Mouse (Mus musculus): ENCODE results near the gene Cmss1. TPM values are rescaled to one million over a fixed set of nuclear protein-coding genes. Genes with fewer than 3 reads are reported as not detected.

The Cmss1 gene
- total and polyA plus RNA-seq, 2 experiments, result 3.1 to 7.8 TPM

- peak overlapping the region; percentile 35; the same call in 1 of the 2 replicates for H3K27ac ChIP-seq (replicated peaks; ENCODE audit: insufficient read depth, low read depth, low read length)
- no peaks in the 10 kb centered on the region for H3K27me3 ChIP-seq (ENCODE audit: control insufficient read depth, insufficient read depth, low read length)
- no peaks in the 10 kb centered on the region for H3K79me2 ChIP-seq (ENCODE audit: control insufficient read depth, insufficient read depth, low read length)
- H3K36me3 ChIP-seq (ENCODE audit: control insufficient read depth, insufficient read depth, low read length), result no peaks in the 10 kb centered on the region
- DNase-seq (ENCODE audit: extremely low read depth, low read depth, low spot score), result no peak
- peaks cover 2% of the 10 kb centered on the region; the same call in 1 of the 2 replicates for H3K4me1 ChIP-seq (ENCODE audit: control insufficient read depth, insufficient read depth, low read length)
- no peak overlapping the region for H3K4me3 ChIP-seq (ENCODE audit: insufficient read depth, low read depth, low read length)
- no peak overlapping the region for H3K9ac ChIP-seq (ENCODE audit: low read depth, low read length)
- 77% methylated on average over 7 of the region's 7 CpGs for whole genome bisulfite sequencing
- TF ChIP-seq CTCF (IDR thresholded peaks at IDR 0.05; ENCODE audit: low read depth, low read length) (no peak), POLR2A (IDR thresholded peaks at IDR 0.05; ENCODE audit: extremely low read depth, insufficient read depth, low read length) (no peak)
These were observed 26.6 kb downstream of the Cmss1 start for GRCm38 (mm10) chr16:57580041-57580440.

DNA sequence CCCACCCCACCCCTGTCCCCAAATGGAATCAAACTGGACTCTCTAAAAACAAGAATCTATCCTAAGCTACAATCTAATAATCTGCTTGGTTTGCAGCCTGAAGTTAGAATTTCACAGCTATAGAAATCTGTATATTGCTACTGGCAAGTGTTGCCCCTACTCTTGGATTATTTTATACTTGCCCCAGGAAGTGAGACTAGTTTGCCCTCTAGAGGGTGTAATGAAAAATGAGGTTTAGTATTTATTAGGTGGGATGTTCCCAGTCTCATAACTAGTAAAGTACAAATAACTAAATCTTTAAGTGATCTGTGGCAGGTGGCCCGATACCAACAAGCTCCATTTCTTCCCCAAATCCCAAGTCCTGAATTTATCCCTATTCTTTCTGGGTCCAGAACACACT, 29.1 kb downstream of the Cmss1 start:
- DNase-seq (ENCODE audit: extremely low read depth, low read depth, low spot score), result no peak
- Histone ChIP-seq H3K36me3 (ENCODE audit: control insufficient read depth, insufficient read depth, low read length) (peaks cover 1% of the 10 kb centered on the region; the same call in 1 of the 2 replicates), H3K4me3 (ENCODE audit: insufficient read depth, low read depth, low read length) (no peak overlapping the region), H3K9ac (ENCODE audit: low read depth, low read length) (no peak overlapping the region), H3K27me3 (ENCODE audit: control insufficient read depth, insufficient read depth, low read length) (no peaks in the 10 kb centered on the region), H3K79me2 (ENCODE audit: control insufficient read depth, insufficient read depth, low read length) (no peaks in the 10 kb centered on the region), H3K4me1 (ENCODE audit: control insufficient read depth, insufficient read depth, low read length) (no peaks in the 10 kb centered on the region; the same call in 1 of the 2 replicates), H3K27ac (replicated peaks; ENCODE audit: insufficient read depth, low read depth, low read length) (no peak overlapping the region)
- WGBS, result 86% methylated on average over 1 of the region's 1 CpGs
- no peak for TF ChIP-seq POLR2A (IDR thresholded peaks at IDR 0.05; ENCODE audit: extremely low read depth, insufficient read depth, low read length)

DNA sequence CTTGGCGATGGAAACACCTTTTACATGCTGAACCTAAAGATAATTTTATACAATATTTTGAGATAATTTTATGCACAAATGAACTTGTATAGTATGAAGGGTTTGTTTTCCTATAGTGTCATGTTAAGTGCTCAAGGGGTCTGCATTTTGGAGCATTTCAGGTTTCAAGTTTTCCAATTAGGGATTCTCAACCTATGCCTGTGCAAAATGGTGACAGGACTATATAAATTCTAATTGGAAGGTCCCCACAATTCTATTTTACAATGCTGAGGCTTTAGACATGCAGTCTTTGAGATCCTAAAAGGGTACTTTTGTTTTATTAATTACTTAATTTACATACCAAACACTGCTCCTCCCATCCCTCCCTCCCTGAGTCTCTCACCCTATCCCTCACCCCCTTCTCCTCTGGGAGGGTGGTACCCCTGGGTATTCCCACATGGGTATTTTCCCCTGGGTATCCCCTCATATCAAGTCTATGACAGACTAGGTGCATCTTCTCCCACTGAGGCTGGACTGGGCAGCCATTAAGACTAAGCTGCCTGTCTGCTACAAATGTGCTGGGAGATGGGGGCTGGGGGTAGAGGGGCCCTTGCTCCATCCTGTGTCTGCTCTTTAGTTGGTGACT, 30.8 kb downstream of the Cmss1 start:
- TF ChIP-seq POLR2A (IDR thresholded peaks at IDR 0.05; ENCODE audit: extremely low read depth, insufficient read depth, low read length) (no peak), CTCF (IDR thresholded peaks at IDR 0.05; ENCODE audit: low read depth, low read length) (no peak)
- WGBS, result 100% methylated on average over 1 of the region's 1 CpGs
- no peaks in the 10 kb centered on the region for H3K27me3 ChIP-seq (ENCODE audit: control insufficient read depth, insufficient read depth, low read length)
- peaks cover 3% of the 10 kb centered on the region for H3K36me3 ChIP-seq (ENCODE audit: control insufficient read depth, insufficient read depth, low read length)
- no peak overlapping the region for H3K9ac ChIP-seq (ENCODE audit: low read depth, low read length)
- no peaks in the 10 kb centered on the region for H3K79me2 ChIP-seq (ENCODE audit: control insufficient read depth, insufficient read depth, low read length)
- H3K4me3 ChIP-seq (ENCODE audit: insufficient read depth, low read depth, low read length), result no peak overlapping the region
- H3K27ac ChIP-seq (replicated peaks; ENCODE audit: insufficient read depth, low read depth, low read length), result no peak overlapping the region
- no peak for DNase-seq (ENCODE audit: extremely low read depth, low read depth, low spot score)
- no peaks in the 10 kb centered on the region for H3K4me1 ChIP-seq (ENCODE audit: control insufficient read depth, insufficient read depth, low read length)

DNA sequence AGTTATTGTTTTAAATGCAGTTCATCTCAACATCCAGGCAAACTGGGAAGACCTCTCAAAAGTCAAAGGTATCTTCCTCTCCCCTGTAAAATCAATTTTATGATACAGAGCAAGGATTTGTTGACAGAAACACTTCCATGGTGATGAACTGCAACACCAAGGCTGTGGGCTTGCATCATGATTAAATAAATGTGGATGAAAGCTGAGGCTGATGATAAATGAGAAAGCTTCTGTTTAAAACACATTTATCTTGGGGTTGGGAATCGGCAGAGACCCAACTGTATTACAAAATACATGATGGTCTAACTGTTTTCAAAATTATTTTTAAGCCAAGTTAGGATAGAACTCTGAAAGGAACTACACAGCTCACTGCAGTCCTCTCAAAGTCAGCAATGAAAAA, 32.8 kb downstream of the Cmss1 start:
- WGBS, result 16% methylated on average over 1 of the region's 1 CpGs

DNA sequence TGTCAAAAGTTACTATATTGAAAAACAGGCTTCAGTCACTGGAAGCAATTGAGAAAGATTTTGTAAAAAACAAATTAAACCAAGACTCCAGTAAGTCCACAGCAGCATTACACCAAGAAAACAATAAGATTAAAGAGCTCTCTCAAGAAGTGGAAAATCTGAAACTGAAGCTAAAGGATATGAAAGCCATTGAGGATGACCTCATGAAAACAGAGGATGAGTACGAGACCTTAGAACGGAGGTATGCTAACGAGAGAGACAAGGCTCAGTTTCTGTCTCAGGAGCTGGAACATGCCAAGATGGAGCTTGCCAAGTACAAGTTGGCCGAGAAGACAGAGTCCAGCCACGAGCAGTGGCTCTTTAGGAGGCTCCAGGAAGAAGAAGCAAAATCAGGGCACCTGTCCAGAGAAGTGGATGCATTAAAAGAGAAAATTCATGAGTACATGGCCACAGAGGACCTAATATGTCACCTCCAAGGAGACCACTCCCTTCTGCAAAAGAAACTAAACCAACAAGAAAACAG, 35.8 kb downstream of the Cmss1 start:
- TF ChIP-seq CTCF (IDR thresholded peaks at IDR 0.05; ENCODE audit: low read depth, low read length) (no peak), POLR2A (IDR thresholded peaks at IDR 0.05; ENCODE audit: extremely low read depth, insufficient read depth, low read length) (no peak)
- Histone ChIP-seq H3K79me2 (ENCODE audit: control insufficient read depth, insufficient read depth, low read length) (no peaks in the 10 kb centered on the region), H3K36me3 (ENCODE audit: control insufficient read depth, insufficient read depth, low read length) (peaks cover 8% of the 10 kb centered on the region), H3K27me3 (ENCODE audit: control insufficient read depth, insufficient read depth, low read length) (no peaks in the 10 kb centered on the region), H3K27ac (replicated peaks; ENCODE audit: insufficient read depth, low read depth, low read length) (no peak overlapping the region), H3K4me3 (ENCODE audit: insufficient read depth, low read depth, low read length) (no peak overlapping the region), H3K4me1 (ENCODE audit: control insufficient read depth, insufficient read depth, low read length) (peaks cover 2% of the 10 kb centered on the region; the same call in 1 of the 2 replicates), H3K9ac (ENCODE audit: low read depth, low read length) (no peak overlapping the region)
- no peak for DNase-seq (ENCODE audit: extremely low read depth, low read depth, low spot score)
- WGBS, result 71% methylated on average over 5 of the region's 5 CpGs

More for the DNA sequence above, 32.8 kb downstream of the Cmss1 start:
- Histone ChIP-seq H3K36me3 (ENCODE audit: control insufficient read depth, insufficient read depth, low read length) (peaks cover 8% of the 10 kb centered on the region), H3K9ac (ENCODE audit: low read depth, low read length) (no peak overlapping the region), H3K79me2 (ENCODE audit: control insufficient read depth, insufficient read depth, low read length) (no peaks in the 10 kb centered on the region), H3K27me3 (ENCODE audit: control insufficient read depth, insufficient read depth, low read length) (no peaks in the 10 kb centered on the region), H3K4me1 (ENCODE audit: control insufficient read depth, insufficient read depth, low read length) (no peaks in the 10 kb centered on the region; the same call in 1 of the 2 replicates), H3K27ac (replicated peaks; ENCODE audit: insufficient read depth, low read depth, low read length) (no peak overlapping the region), H3K4me3 (ENCODE audit: insufficient read depth, low read depth, low read length) (no peak overlapping the region)
- TF ChIP-seq POLR2A (IDR thresholded peaks at IDR 0.05; ENCODE audit: extremely low read depth, insufficient read depth, low read length) (no peak), CTCF (IDR thresholded peaks at IDR 0.05; ENCODE audit: low read depth, low read length) (no peak)
- no peak for DNase-seq (ENCODE audit: extremely low read depth, low read depth, low spot score)
